Mouse (Mus musculus) cortical plate, adult 2 months (tissue): ENCODE data around the gene Rora.

Experiments
- CTCF ChIP-seq: fragments of 200-500 bp; IDR thresholded peaks from 2 replicates; pipeline ENCODE4 v1.5.1; 2011; ENCODE audit warnings: mild to moderate bottlenecking, control low read depth, low read length; ENCODE audit not compliant: insufficient read depth; ENCODE audit errors: extremely low read depth
- POLR2A ChIP-seq: fragments of 200-500 bp; IDR thresholded peaks from 2 replicates; pipeline ENCODE4 v1.6.1; 2011; ENCODE audit warnings: mild to moderate bottlenecking, low read length, control low read depth; ENCODE audit not compliant: insufficient read depth; ENCODE audit errors: extremely low read depth

DNA sequence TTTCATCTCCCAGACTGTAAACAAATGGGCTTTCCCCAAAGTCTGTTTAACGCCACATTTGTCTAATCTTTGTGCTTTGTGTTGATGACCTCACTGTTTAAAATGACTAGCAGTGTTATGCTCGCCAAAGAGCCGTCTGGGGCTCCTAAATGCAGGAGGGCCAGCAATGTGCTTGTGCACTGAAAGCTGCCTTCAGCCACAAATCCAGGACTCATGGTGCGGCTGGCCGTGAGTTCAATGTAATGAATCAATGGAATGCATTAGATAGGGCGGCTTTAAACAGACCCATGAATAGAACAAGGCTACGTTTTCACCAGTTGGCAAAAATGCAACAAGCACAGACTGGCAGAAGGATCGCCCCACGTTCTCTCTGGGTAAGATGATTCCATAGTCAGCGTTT lies 623.7 kb downstream of the Rora start:
- no peak for TF ChIP-seq CTCF
- no peak for TF ChIP-seq POLR2A
